Mouse (Mus musculus) brown adipose tissue, adult 24 weeks (tissue): ENCODE measurements around the gene Pinlyp. TPM values are rescaled to one million over a fixed set of nuclear protein-coding genes. Genes with fewer than 3 reads are reported as not detected.

Source experiments
- H3K27ac ChIP-seq: fragments of 200-500 bp; replicated peaks from 2 replicates; pipeline ENCODE4 v1.5.1; 2012; ENCODE audit warnings: low read depth, mild to moderate bottlenecking, low read length
- H3K4me1 ChIP-seq: fragments of 200-500 bp; 2 replicates; pipeline ENCODE4 v1.6.1; 2012; ENCODE audit warnings: low read length, mixed read lengths; ENCODE audit not compliant: control insufficient read depth, insufficient read depth, insufficient read length
- H3K4me3 ChIP-seq: fragments of 200-500 bp; 2 replicates; pipeline ENCODE4 v1.5.1; 2012; ENCODE audit warnings: low read depth, mild to moderate bottlenecking, low read length, moderate library complexity; ENCODE audit not compliant: insufficient read depth
- polyA plus RNA-seq: library from polyadenylated mRNA; stranded (reverse); fragments of >200 nt; gene quantifications from 2 replicates; pipeline ENCODE4 v1.2.4, GENCODE M21; 2012; ENCODE audit not compliant: missing spikeins, insufficient read depth, insufficient read length

Gene Pinlyp
- polyA plus RNA-seq, 1 experiment, result not detected

DNA sequence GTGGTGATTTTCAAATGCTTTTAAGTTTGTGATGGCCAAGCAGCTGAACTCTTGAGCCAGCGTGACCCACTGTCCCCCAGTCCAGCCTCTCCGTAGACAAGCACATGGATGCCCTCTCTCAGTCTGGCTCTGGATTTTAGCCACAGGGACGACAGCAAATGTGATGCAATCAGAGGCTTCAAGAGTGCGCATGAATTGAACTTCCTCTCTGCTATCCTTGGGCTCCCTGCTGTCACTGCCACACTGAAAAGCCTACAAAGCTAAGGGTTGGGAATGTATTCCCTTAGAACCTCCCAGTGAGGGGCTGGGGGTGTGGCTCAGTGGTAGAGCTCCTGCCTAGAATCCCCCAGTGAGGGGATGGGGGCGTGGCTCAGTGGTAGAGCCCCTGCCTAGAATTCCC is 7.2 kb downstream of the Pinlyp start:
- Histone ChIP-seq H3K4me1 (no peaks in the 10 kb centered on the region), H3K4me3 (no peak overlapping the region), H3K27ac (no peak overlapping the region)

DNA sequence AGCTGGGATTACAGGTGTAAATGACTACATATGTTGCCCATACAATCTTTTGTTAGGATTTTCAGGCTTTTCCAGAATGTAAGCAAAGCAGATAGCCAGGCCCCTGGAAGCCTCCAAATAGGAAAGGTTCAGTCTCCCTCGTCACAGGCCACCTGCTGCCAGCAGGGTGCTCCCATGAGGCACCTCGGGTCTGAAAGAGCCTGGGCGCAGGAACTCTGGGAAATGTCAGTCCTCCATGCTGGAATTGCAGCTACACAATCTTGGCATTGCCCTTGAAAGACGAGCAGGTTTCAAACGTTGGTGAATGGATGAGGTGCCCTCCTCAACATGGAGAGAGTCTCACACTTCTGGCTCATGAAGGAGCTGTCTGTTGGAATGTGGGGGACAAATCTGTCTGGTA is 7.8 kb downstream of the Pinlyp start:
- H3K4me3 ChIP-seq, result peak overlapping the region; percentile 25; the same call in 1 of the 2 replicates
- H3K27ac ChIP-seq, result no peak overlapping the region
- H3K4me1 ChIP-seq, result no peaks in the 10 kb centered on the region

DNA sequence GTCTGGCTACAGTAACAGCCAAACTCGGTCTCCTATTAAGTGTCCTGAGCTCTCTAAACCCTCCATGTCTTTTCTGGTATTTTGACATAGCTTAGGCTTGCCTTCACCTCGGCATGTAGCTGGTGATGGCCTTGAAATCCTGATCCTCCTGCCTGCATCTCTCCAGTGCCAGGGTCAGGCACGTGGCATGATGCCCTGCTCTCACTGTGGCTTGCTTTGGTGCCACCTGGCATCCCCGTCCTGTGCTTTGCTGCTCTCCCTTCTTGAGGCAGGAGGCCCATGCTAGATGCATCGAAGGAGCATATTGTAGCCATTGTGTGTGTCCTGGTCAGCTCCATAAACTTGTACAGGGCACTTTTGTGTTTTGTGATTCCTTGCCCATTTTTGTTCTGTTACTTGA is 8.3 kb downstream of the Pinlyp start:
- Histone ChIP-seq H3K4me1 (no peaks in the 10 kb centered on the region), H3K4me3 (no peak overlapping the region), H3K27ac (no peak overlapping the region)

DNA sequence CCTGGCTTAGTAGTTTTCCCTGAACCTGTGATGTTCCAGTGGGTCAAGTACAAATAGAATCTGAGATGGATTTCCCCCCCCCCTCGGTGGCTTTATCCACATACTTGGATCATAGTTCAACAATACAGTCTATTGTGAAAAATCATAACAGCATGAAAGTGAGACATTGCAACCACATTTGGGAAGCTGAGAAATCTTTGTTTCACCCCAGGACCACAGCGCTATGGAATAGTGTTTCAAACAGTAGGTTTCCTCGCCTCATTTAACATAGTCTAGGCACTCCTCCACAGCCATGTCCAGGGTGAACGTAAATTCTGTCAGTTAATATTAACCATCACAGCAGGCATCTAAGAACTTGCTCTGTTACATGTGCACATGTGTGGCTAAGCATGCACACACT is 8.8 kb downstream of the Pinlyp start:
- Histone ChIP-seq H3K4me3 (no peak overlapping the region), H3K27ac (no peak overlapping the region), H3K4me1 (no peaks in the 10 kb centered on the region)

DNA sequence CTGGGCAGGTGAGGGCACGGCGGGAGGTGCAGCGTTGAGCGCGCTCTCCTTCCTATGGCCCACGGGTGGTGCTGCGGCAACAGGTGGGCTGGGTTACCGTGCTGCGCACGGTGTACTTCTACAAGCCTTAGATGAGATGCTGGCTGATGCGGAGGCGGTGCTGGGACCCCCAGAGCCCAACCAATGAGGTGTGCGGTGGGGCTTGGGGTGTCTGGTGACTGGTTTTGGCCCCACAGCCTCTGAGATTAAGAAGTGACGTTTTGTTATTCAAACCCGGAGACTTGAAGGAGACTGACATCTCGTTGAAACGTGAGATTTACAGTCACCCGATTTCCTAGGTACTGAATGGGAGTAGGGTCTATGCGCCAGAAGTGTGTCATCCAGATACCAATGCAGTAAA is 11.6 kb downstream of the Pinlyp start:
- no peak overlapping the region for H3K4me3 ChIP-seq
- H3K27ac ChIP-seq, result no peak overlapping the region
- H3K4me1 ChIP-seq, result 0 out of 2 replicates have a peak, but pooled peaks cover 3% of the 10 kb centered on the region

DNA sequence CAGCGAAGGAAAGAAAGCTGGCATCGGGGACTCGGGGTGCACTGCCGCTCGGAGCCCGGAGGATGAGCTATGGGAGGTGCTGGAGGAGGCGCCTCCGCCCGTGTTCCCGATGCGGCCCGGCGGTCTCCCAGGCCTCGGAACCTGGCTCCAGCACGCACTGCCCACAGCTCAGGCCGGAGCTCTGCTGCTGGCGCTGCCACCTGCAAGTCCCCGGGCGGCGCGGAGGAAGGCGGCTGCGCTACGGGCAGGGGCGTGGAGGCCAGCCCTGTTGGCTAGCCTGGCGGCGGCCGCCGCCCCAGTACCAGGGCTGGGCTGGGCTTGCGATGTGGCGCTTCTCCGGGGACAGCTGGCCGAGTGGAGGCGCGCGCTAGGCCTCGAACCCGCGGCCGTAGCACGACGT is 12.1 kb downstream of the Pinlyp start:
- Histone ChIP-seq H3K4me3 (no peak overlapping the region), H3K27ac (no peak overlapping the region), H3K4me1 (0 out of 2 replicates have a peak, but pooled peaks cover 5% of the 10 kb centered on the region)

DNA sequence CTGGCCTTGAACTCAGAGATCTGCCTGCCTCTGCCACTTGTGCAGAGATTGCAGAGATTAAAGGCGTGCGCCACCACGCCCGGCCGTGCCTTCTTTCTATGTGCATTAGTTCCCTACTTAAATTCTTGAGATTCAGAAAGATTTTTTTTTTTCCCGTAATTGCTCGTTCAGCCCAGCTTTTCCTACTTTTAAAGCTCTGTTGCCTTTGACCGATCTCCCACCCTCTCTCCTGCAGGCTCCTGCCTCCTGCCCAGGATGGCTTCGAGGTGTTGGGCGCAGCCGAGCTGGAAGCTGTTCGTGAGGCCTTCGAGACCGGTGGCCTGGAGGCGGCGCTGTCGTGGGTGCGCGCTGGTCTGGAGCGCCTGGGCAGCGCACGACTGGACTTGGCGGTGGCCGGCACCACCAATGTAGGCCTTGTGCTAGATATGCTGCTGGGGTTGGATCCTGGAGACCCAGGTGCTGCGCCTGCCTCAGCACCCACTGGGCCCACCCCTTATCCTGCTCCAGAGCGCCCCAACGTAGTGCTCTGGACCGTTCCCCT is 12.8 kb downstream of the Pinlyp start:
- no peak overlapping the region for H3K4me3 ChIP-seq

DNA sequence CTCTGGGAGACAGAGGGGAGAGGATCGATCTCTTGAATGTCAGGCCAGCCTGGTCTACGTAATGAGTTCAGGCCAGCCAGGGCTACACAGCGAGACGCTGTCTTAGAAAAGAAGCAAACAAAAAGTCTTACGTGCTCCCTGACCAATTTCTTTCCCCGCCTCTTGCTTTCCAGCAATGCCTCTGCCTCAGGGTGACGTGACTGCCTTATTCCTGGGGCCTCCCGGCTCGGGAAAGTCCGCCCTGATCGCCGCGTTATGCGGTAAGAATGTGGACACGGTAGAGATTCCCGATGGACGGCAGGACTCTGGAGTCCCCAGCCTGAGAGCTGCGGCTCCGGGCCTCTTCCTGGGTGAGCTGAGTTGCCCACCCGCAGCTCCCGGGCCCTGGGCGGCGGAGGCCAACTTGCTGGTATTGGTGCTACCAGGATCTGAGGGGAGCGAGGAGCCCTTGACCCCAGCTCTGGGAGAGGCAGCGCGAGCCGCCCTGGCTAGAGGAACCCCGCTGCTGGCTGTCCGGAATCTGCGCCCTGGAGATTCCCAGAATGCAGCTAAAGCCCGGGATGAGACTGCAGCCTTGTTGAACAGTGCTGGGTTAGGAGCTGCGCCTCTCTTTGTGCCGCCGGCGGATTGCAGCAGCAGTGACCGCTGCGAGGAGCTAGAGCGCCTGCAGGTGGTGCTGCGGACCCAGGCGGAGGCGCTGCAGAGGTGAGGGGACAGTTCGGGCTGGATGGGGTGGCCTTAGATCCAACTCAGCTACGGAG is 14.5 kb downstream of the Pinlyp start:
- Histone ChIP-seq H3K4me1 (peaks cover 5% of the 10 kb centered on the region; the same call in 1 of the 2 replicates), H3K4me3 (peak overlapping the region; percentile 66), H3K27ac (peak overlapping the region; percentile 52)

More for the DNA sequence above, 12.8 kb downstream of the Pinlyp start:
- 0 out of 2 replicates have a peak, but pooled peaks cover 5% of the 10 kb centered on the region for H3K4me1 ChIP-seq
- H3K27ac ChIP-seq, result no peak overlapping the region

DNA sequence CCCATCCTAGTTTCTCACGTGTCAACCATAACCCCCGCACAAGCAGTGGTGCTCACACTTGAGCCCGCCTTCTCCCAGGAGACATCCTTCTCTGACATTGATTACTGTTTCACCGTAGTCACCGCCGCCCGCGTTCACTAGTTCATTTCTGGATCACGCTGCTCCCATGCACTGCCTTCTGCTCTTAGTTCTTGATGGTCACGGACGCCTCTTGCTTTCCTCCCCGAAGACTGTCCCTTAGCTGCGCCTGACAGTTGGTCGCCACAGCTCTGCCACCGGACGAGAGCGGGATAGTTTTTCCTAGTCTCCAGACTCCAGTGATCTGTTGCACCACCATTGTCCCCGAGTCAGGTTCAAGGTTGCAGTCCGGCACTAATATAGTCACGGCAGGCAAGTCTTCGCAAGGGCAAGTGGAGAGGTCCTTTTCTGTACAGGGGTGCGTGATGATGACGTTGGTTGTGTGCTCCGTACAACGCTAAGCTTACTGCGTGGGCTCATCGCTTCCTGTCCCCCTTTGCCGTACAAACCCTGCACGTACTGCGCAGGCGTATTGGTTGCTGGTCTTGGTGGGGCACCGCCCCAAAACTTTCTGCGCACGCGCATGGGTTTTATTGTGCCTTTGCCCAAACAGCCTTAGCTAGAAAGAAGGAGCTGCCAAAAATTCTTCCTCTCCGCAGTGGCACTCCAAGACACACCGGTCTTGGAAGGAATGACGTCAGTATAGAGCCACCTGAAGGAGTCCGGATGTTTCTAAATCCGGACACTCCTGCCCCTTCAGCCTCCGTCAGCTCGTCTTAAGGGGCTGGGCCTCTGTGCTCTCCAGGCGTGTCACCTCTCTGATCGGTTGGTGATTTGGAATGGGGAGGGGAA is 15.6 kb downstream of the Pinlyp start, which contains the start of gene Irgq:
TSS of gene Irgq (plus strand) at position 628 of the 870 bp plus-strand sequence.
- H3K27ac ChIP-seq, result peak within 1 kb of the TSS; percentile 92
- peak within 1 kb of the TSS; percentile 66 for H3K4me3 ChIP-seq
- peaks cover 5% of the 10 kb centered on the region; the same call in 1 of the 2 replicates for H3K4me1 ChIP-seq

DNA sequence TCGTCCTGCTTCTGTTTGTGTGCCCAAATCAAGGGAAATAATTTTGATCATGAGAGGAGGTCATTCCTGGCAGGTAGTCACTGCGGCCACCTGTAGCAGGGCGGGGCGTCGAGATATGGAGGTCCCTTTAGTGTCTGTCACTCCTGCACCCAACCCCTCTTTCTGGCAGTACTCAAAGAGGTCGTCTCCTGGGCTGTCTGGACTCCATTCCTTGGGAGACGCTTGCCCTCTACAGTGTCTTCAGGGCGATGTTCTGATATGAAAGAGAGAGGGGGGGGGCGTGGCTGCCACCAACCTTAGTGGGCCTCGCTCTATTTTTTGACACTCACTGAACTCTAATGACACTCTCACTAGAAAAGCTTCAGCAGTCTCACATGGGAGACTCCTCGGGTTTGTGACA is 16.3 kb downstream of the Pinlyp start:
- peak overlapping the region; percentile 92 for H3K27ac ChIP-seq
- peaks cover 5% of the 10 kb centered on the region; the same call in 1 of the 2 replicates for H3K4me1 ChIP-seq
- peak overlapping the region; percentile 64 for H3K4me3 ChIP-seq

DNA sequence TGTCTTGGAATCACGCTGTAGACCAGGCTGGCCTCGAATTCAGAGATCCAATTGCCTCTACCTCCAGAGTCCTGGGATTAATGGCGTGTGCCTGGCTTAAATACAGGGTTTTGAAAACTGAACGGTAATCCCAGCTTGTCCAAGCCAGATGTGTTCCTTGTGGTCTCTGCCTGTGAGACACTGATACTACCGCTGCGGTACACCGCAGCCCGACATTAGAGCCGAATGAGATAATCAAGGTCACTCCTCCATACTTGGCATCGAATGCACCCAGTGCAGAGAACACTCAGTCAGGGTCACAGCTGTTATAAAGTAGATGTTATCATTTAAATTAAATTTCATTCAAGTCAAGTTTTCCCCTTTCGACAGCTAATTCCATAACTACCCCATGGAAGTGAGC is 17.1 kb downstream of the Pinlyp start:
- Histone ChIP-seq H3K27ac (no peak overlapping the region), H3K4me1 (peaks cover 5% of the 10 kb centered on the region; the same call in 1 of the 2 replicates), H3K4me3 (no peak overlapping the region)

DNA sequence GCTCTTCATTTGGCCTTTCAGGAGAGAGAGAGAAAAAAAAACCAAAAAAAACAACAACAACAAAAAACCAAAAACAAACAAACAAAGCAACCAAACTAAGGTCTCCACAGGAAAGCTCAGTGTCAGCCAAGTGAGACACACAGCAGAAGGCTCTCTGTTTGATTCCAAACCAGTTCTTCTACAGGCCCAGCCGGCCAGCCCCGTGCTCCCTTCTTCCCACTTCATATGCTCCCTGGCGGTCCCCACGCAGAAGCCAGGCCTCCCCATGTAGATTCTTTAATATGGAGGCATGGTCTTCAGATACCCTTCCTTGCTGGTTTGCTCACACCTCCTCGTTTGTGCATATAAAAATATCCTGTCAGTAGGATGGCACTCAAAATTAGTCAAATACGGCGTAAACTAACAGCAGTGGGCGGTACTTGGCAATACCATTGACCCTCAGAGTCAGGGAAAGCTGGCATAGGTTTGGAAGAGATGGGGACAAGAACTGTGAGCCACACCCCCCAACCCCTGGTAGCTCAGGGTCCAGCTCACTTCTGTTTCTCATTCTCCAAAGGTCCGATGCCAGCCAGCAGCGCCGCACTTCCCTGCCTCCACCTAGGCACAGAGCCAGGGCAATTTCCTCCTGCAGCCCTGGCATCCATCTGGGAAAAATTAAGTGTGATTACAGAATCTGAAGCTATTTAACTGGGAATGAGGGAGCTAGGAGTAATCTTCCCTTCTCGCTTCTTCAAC is 20.1 kb downstream of the Pinlyp start:
- Histone ChIP-seq H3K4me1 (peaks cover 5% of the 10 kb centered on the region; the same call in 1 of the 2 replicates), H3K4me3 (no peak overlapping the region), H3K27ac (no peak overlapping the region)

DNA sequence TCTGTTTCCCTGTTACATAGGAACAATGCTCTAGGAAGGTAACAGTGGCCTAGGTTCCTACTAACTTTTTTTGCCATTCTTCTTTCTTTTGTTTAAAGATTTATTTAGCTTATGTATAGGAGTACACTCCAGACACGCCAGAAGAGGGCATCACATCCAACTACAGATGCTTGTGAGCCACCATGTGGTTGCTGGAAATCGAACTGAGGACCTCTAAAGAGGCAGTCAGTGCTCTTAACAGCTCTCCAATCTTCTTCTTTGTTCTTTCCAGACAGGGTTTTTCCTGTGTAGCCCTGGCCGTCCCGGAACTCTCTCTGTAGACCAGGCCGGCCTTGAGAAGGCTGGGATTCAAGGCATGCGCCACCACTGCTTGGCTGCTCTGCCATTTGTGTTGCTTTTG is 20.9 kb downstream of the Pinlyp start:
- no peak overlapping the region for H3K4me3 ChIP-seq
- peaks cover 5% of the 10 kb centered on the region; the same call in 1 of the 2 replicates for H3K4me1 ChIP-seq
- no peak overlapping the region for H3K27ac ChIP-seq

DNA sequence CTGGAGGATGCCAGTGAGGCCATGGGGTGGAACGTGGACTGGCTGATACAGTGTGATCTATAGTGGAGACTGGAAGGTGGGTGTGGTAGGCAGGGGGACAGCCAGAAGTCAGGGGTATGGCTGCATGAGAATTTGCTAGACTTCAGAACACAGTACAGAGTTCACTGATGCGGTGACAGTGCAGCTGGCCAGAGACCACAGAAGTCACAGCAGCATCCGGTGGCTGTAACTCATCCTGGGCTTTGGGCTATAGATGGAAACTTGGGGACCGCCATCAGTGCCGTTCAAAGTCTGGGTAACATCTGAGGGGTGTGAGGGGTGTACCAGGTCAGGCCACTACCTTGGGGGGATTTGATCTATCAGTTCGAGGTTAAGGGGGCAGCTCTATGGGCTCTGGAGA is 22.2 kb downstream of the Pinlyp start:
- no peaks in the 10 kb centered on the region; the same call in 1 of the 2 replicates for H3K4me1 ChIP-seq
- no peak overlapping the region for H3K4me3 ChIP-seq
- no peak overlapping the region for H3K27ac ChIP-seq
